Mouse (Mus musculus) skeletal muscle tissue, postnatal 0 days (tissue): ENCODE data around the gene Olfr772. TPM values are rescaled to one million over a fixed set of nuclear protein-coding genes. Genes with fewer than 3 reads are reported as not detected.

Experiments
- polyA plus RNA-seq: library from polyadenylated mRNA; unstranded; fragments of >200 nt; fragmentation: Nextera tagmentation; extraction: Ambion mirVana; gene quantifications from 2 replicates; pipeline ENCODE4 v1.2.1, GENCODE M21; 2015

Gene Olfr772
- polyA plus RNA-seq: not detected in 2 replicates

DNA sequence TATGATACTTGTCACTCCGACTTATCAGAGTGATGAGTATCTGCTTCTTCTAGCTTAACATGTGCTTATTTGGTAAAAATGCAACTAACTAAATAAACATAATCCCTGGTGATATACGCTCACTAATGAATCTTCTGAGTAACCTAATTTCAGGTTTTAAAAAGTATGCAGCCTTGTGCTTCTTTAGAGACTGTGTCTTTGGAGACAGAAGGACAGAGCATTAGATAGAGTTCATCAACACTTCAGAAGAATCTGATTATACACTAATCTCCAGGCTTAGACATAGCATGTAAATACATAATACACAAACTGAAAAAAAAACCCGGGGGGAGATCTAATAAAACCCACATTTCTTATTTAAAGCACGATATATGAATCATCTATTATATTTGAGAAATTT lies at the start of gene Olfr772:
TSS of gene Olfr772 (minus strand) at position 101 of the 400 bp plus-strand sequence.

DNA sequence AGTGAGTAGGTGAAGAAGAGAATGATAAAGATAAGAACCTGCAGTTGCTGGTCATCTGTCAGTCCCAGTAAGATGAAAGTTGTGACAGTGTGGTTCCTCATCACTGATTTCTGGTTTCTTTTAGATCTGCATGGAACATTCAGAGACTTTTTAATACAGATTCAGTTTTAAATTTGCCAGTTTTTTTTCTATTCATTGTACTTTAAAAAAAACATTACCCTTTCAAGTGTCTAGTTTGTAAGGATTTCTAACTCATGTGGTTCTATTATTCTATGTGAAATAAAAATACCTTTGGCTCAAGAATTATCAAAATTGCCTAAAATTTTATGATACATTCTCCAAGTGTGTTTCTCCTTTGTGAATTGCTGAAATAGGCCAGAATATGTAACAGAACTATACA lies 9.6 kb upstream of the Olfr772 start, which contains the start of gene Olfr773:
TSS of gene Olfr773 (minus strand) at position 101 of the 400 bp plus-strand sequence.

DNA sequence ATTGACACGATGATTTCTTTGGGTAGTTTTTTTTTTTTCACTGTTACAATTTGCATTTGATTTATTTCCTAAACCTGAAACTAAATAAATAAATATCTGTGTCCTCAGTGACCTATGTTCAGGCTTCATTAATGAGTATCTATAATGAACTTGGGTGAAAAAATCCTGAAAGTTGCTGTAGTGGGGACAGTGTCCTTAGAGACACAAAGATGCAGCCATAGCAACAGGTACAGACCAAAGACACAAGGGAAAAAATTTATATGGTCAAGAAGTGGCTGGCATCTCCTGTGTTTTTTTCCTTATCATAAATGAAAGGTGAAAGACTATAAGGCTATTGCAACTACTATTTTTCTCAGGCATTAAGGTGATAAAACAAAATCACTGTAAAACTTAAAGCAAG lies 13.1 kb downstream of the Olfr772 start, which contains the start of gene Olfr771:
TSS of gene Olfr771 (minus strand) at position 101 of the 400 bp plus-strand sequence.

DNA sequence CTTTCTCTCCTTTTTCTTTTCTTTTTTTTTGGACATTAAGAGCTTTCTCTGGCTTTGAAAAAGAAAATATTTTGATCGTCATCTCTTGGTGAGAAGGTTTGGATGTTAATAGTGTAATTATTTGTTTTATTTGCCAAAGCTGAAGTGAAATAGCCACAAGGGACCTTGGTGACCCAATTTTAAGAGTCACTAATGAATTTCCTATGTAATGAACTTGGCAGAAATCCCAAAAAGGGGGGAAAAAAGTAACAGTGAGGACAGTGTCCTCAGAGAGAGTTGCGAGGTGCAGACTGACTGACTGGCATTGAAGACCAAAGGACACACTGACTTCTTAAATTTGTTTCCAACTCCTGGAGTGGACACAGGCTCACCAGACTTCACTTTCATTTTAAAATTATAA lies 38.8 kb downstream of the Olfr772 start, which contains the start of gene Olfr770:
TSS of gene Olfr770 (minus strand) at position 101 of the 400 bp plus-strand sequence.

Other genes starting within 250 kb of the Olfr772 start
- 80.0 and 81.3 TPM in 2 replicates for gene Itga7, start 244.1 kb downstream of the Olfr772 start, polyA plus RNA-seq
- 0.12 and 1.8 TPM in 2 replicates for gene Mettl7b, start 216.9 kb downstream of the Olfr772 start, polyA plus RNA-seq
- gene Olfr9, start 188.5 kb downstream of the Olfr772 start, polyA plus RNA-seq: not detected in 2 replicates
- gene Olfr763, start 167.1 kb downstream of the Olfr772 start, polyA plus RNA-seq: not detected in 2 replicates
- gene Olfr764-ps1, start 138.0 kb downstream of the Olfr772 start, polyA plus RNA-seq: not detected in 2 replicates
- not detected in 2 replicates for gene Olfr765, start 127.9 kb downstream of the Olfr772 start, polyA plus RNA-seq
- gene Olfr766-ps1, start 108.9 kb downstream of the Olfr772 start, polyA plus RNA-seq: not detected in 2 replicates
- not detected in 2 replicates for gene Olfr767, start 95.0 kb downstream of the Olfr772 start, polyA plus RNA-seq
- gene Olfr768, start 78.5 kb downstream of the Olfr772 start, polyA plus RNA-seq: not detected in 2 replicates
- not detected in 2 replicates for gene Olfr769, start 60.1 kb downstream of the Olfr772 start, polyA plus RNA-seq
- not detected in 2 replicates for gene Olfr770, start 38.9 kb downstream of the Olfr772 start, polyA plus RNA-seq
- not detected in 2 replicates for gene Olfr771, start 13.2 kb downstream of the Olfr772 start, polyA plus RNA-seq
- not detected in 2 replicates for gene Olfr773, start 9.5 kb upstream of the Olfr772 start, polyA plus RNA-seq
- gene Olfr774, start 58.3 kb upstream of the Olfr772 start, polyA plus RNA-seq: not detected in 2 replicates
- not detected in 2 replicates for gene Olfr775, start 70.5 kb upstream of the Olfr772 start, polyA plus RNA-seq
- gene Olfr776, start 81.2 kb upstream of the Olfr772 start, polyA plus RNA-seq: not detected in 2 replicates
- gene Olfr777, start 93.6 kb upstream of the Olfr772 start, polyA plus RNA-seq: not detected in 2 replicates
- gene Olfr780, start 140.2 kb upstream of the Olfr772 start, polyA plus RNA-seq: not detected in 2 replicates
- not detected in 2 replicates for gene Olfr781, start 150.9 kb upstream of the Olfr772 start, polyA plus RNA-seq
- not detected in 2 replicates for gene Olfr782, start 170.9 kb upstream of the Olfr772 start, polyA plus RNA-seq
- 0.06 TPM in 1 of 2 replicates, not detected in the other for gene Olfr784, start 206.2 kb upstream of the Olfr772 start, polyA plus RNA-seq
- gene Olfr785, start 227.5 kb upstream of the Olfr772 start, polyA plus RNA-seq: not detected in 2 replicates
- gene Olfr786, start 249.4 kb upstream of the Olfr772 start, polyA plus RNA-seq: not detected in 2 replicates